Mouse (Mus musculus) C2C12 (cell line): ENCODE measurements at regions not wholly inside any gene's neighbourhood (a gene's known extent, or its start where the extent isn't known, plus 50 kb on each side); places are given as distances from the start of the nearest gene placed in this dataset.
"Not testable (repeated sequence)": the region's sequence is repeated elsewhere in the genome, so short reads cannot be mapped to it uniquely, and the experiment has no call there.

Experiments used
- CEBPB ChIP-seq: IDR thresholded peaks from one replicate; pipeline ENCODE4 v1.6.1; 2011; ENCODE audit warnings: low read depth, mild to moderate bottlenecking, control low read depth, moderate library complexity
- CTCF ChIP-seq: IDR thresholded peaks from one replicate; pipeline ENCODE4 v1.5.1; 2011; ENCODE audit not compliant: control insufficient read depth, insufficient read depth, insufficient read length
- FOSL1 ChIP-seq: IDR thresholded peaks from one replicate; pipeline ENCODE4 v1.8.0; 2011; ENCODE audit warnings: mild to moderate bottlenecking, low read length; ENCODE audit not compliant: poor library complexity, insufficient read depth, severe bottlenecking
- MAX ChIP-seq: IDR thresholded peaks from one replicate; pipeline ENCODE4 v1.6.1; 2011; ENCODE audit warnings: mild to moderate bottlenecking, control low read depth
- MYOD1 ChIP-seq: IDR thresholded peaks from one replicate; pipeline ENCODE4 v1.6.1; 2011; ENCODE audit warnings: low read depth; ENCODE audit not compliant: control insufficient read depth, insufficient read length
- MYOG ChIP-seq: IDR thresholded peaks from one replicate; pipeline ENCODE4 v1.6.1; 2011; ENCODE audit not compliant: control insufficient read depth, insufficient read length; ENCODE audit errors: extremely low read depth
- USF1 ChIP-seq: IDR thresholded peaks from one replicate; pipeline ENCODE4 v1.6.1; 2011; ENCODE audit warnings: low read depth, mild to moderate bottlenecking, control low read depth, moderate library complexity

DNA sequence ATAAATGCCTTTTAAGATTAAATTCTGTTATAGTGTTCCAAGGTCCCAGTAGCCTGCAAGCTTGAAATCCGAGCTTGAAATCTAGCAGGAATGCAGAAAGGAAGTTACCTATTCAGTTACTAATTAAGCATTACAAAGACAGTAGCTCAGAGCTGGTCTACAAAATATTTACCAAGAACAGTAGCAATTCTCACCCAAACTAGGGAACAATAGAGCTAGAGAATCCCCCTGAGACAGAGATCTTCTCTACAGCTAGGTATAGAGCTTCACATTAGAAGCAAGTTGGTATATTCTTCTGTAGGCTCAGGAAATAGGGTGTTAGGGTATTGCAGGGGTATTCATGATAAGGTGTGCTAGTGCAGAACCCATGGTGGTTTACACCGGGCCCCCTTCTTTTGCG is 114.3 kb downstream of the Ibtk start:
- TF ChIP-seq CTCF, USF1, CEBPB, MAX, MYOG, MYOD1, FOSL1: not testable (repeated sequence)
